Mouse (Mus musculus) ovary, postnatal 36 days (tissue): Measurements from ENCODE around the gene Pias4.

ENCODE experiments used
- DNase-seq: peaks from one replicate; pipeline ENCODE4 v3.0.0; 2022; ENCODE audit warnings: low spot score, mixed read lengths

The Pias4 gene

GRCm38 (mm10) chr10:81168521-81169244 lies 960 bp upstream of the Pias4 start:
- DNase-seq, result peak; percentile 83

GRCm38 (mm10) chr10:81168087-81168431 lies 336 bp upstream of the Pias4 start:
- DNase-seq, result no peak

- no peak for DNase-seq
Observed at GRCm38 (mm10) chr10:81165118-81165517, 2.6 kb downstream of the Pias4 start.

GRCm38 (mm10) chr10:81162318-81162652 lies 5.4 kb downstream of the Pias4 start:
- no peak for DNase-seq

- no peak for DNase-seq
Observed at GRCm38 (mm10) chr10:81161602-81162317, 6.0 kb downstream of the Pias4 start.

GRCm38 (mm10) chr10:81154736-81155135 lies 13.0 kb downstream of the Pias4 start:
- DNase-seq, result no peak

GRCm38 (mm10) chr10:81154313-81154712 lies 13.4 kb downstream of the Pias4 start:
- no peak for DNase-seq

GRCm38 (mm10) chr10:81152609-81153008 lies 15.1 kb downstream of the Pias4 start:
- DNase-seq, result no peak

GRCm38 (mm10) chr10:81151261-81151660 lies 16.5 kb downstream of the Pias4 start:
- no peak for DNase-seq

GRCm38 (mm10) chr10:81146296-81146695 lies 21.4 kb downstream of the Pias4 start:
- DNase-seq, result no peak

GRCm38 (mm10) chr10:81145778-81146177 lies 21.9 kb downstream of the Pias4 start:
- no peak for DNase-seq

- DNase-seq, result no peak
Observed at GRCm38 (mm10) chr10:81145307-81145706, 22.4 kb downstream of the Pias4 start.

GRCm38 (mm10) chr10:81144667-81145066 lies 23.1 kb downstream of the Pias4 start:
- DNase-seq, result no peak

GRCm38 (mm10) chr10:81143845-81144437 lies 23.8 kb downstream of the Pias4 start:
- DNase-seq, result no peak

- DNase-seq, result no peak
Observed at GRCm38 (mm10) chr10:81143157-81143633, 24.5 kb downstream of the Pias4 start.

- DNase-seq, result no peak
Observed at GRCm38 (mm10) chr10:81142551-81142981, 25.2 kb downstream of the Pias4 start.

GRCm38 (mm10) chr10:81141455-81142210 lies 26.1 kb downstream of the Pias4 start:
- no peak for DNase-seq

- DNase-seq, result no peak
Observed at GRCm38 (mm10) chr10:81140717-81141454, 26.8 kb downstream of the Pias4 start.

- no peak for DNase-seq
Observed at GRCm38 (mm10) chr10:81140005-81140404, 27.7 kb downstream of the Pias4 start.

GRCm38 (mm10) chr10:81139529-81139846 lies 28.2 kb downstream of the Pias4 start:
- no peak for DNase-seq

GRCm38 (mm10) chr10:81138821-81139528 lies 28.7 kb downstream of the Pias4 start:
- DNase-seq, result no peak
